Mouse (Mus musculus): Measurements from ENCODE around the gene Slc12a3. TPM values are rescaled to one million over a fixed set of nuclear protein-coding genes. Genes with fewer than 3 reads are reported as not detected.

Slc12a3 gene
- polyA plus RNA-seq, 1 experiment from 2014 or later: 0.08 TPM

- H3K4me2 ChIP-seq: no peak overlapping the region
- 67% methylated on average over 7 of the region's 7 CpGs for WGBS
- H3K4me3 ChIP-seq (replicated peaks): no peak overlapping the region
- no peak overlapping the region for H3K9ac ChIP-seq
- H3K36me3 ChIP-seq: no peaks in the 10 kb centered on the region
- peak; percentile 82 for ATAC-seq (ENCODE audit: insufficient read depth, low FRiP score, low read depth)
- peaks cover 17% of the 10 kb centered on the region for H3K4me1 ChIP-seq
- no peaks in the 10 kb centered on the region for H3K27me3 ChIP-seq (replicated peaks)
- peak overlapping the region; percentile 84 for H3K27ac ChIP-seq
- no peaks in the 10 kb centered on the region for H3K9me3 ChIP-seq
These were observed 33.7 kb downstream of the Slc12a3 start for GRCm38 (mm10) chr8:94362607-94363239.

- Histone ChIP-seq H3K9me3 (no peaks in the 10 kb centered on the region), H3K4me1 (peaks cover 17% of the 10 kb centered on the region), H3K27me3 (replicated peaks) (no peaks in the 10 kb centered on the region), H3K4me2 (no peak overlapping the region), H3K4me3 (replicated peaks) (no peak overlapping the region), H3K36me3 (no peaks in the 10 kb centered on the region), H3K27ac (peak overlapping the region; percentile 84), H3K9ac (no peak overlapping the region)
- 37% methylated on average over 4 of the region's 4 CpGs for WGBS
- peak; percentile 79 for ATAC-seq (ENCODE audit: insufficient read depth, low FRiP score, low read depth)
These were observed 34.3 kb downstream of the Slc12a3 start for GRCm38 (mm10) chr8:94363288-94363688.

- no peaks in the 10 kb centered on the region for H3K9me3 ChIP-seq
- H3K4me3 ChIP-seq (replicated peaks): no peak overlapping the region
- ATAC-seq (ENCODE audit: insufficient read depth, low FRiP score, low read depth): no peak
- H3K4me1 ChIP-seq: peaks cover 12% of the 10 kb centered on the region
- 83% methylated on average over 2 of the region's 2 CpGs for WGBS
- H3K4me2 ChIP-seq: no peak overlapping the region
- H3K27ac ChIP-seq: peak overlapping the region; percentile 64; the same call in 1 of the 2 replicates
- H3K36me3 ChIP-seq: no peaks in the 10 kb centered on the region
- H3K9ac ChIP-seq: no peak overlapping the region
- no peaks in the 10 kb centered on the region for H3K27me3 ChIP-seq (replicated peaks)
These were observed 34.9 kb downstream of the Slc12a3 start for GRCm38 (mm10) chr8:94363906-94364305.

- Histone ChIP-seq H3K4me1 (peaks cover 12% of the 10 kb centered on the region), H3K36me3 (no peaks in the 10 kb centered on the region)
- WGBS: 84% methylated on average over 6 of the region's 6 CpGs
These were observed 35.8 kb downstream of the Slc12a3 start for GRCm38 (mm10) chr8:94364686-94365312.

GRCm38 (mm10) chr8:94365410-94365981 lies 36.5 kb downstream of the Slc12a3 start:
- Histone ChIP-seq H3K27me3 (replicated peaks) (no peaks in the 10 kb centered on the region), H3K9me3 (no peaks in the 10 kb centered on the region), H3K36me3 (no peaks in the 10 kb centered on the region), H3K9ac (no peak overlapping the region), H3K4me1 (peaks cover 12% of the 10 kb centered on the region), H3K4me3 (replicated peaks) (no peak overlapping the region), H3K4me2 (no peak overlapping the region), H3K27ac (no peak overlapping the region)
- WGBS: 75% methylated on average over 9 of the region's 9 CpGs
- ATAC-seq (ENCODE audit: insufficient read depth, low FRiP score, low read depth): no peak

More at GRCm38 (mm10) chr8:94364686-94365312, 35.8 kb downstream of the Slc12a3 start:
- Histone ChIP-seq H3K27ac (no peak overlapping the region), H3K9ac (no peak overlapping the region), H3K4me2 (no peak overlapping the region), H3K9me3 (no peaks in the 10 kb centered on the region), H3K4me3 (replicated peaks) (no peak overlapping the region), H3K27me3 (replicated peaks) (no peaks in the 10 kb centered on the region)
- no peak for ATAC-seq (ENCODE audit: insufficient read depth, low FRiP score, low read depth)

- no peak for ATAC-seq (ENCODE audit: insufficient read depth, low FRiP score, low read depth)
- no peaks in the 10 kb centered on the region for H3K4me1 ChIP-seq
- H3K27me3 ChIP-seq (replicated peaks): no peaks in the 10 kb centered on the region
- no peak overlapping the region for H3K9ac ChIP-seq
- 77% methylated on average over 5 of the region's 5 CpGs for WGBS
- H3K36me3 ChIP-seq: no peaks in the 10 kb centered on the region
- H3K4me3 ChIP-seq (replicated peaks): no peak overlapping the region
- H3K27ac ChIP-seq: no peak overlapping the region
- H3K9me3 ChIP-seq: no peaks in the 10 kb centered on the region
- H3K4me2 ChIP-seq: no peak overlapping the region
These were observed 41.8 kb downstream of the Slc12a3 start for GRCm38 (mm10) chr8:94370839-94371238.

- Histone ChIP-seq H3K4me2 (no peak overlapping the region), H3K9me3 (no peaks in the 10 kb centered on the region), H3K9ac (no peak overlapping the region), H3K4me3 (replicated peaks) (no peak overlapping the region), H3K27me3 (replicated peaks) (no peaks in the 10 kb centered on the region), H3K36me3 (no peaks in the 10 kb centered on the region), H3K4me1 (no peaks in the 10 kb centered on the region; the same call in 1 of the 2 replicates), H3K27ac (0 out of 2 replicates have a peak overlapping the region, but pooled peaks have one; percentile 31)
- 71% methylated on average over 6 of the region's 6 CpGs for WGBS
- no peak for ATAC-seq (ENCODE audit: insufficient read depth, low FRiP score, low read depth)
These were observed 44.1 kb downstream of the Slc12a3 start for GRCm38 (mm10) chr8:94372955-94373599.

- H3K27ac ChIP-seq: peak overlapping the region; percentile 26; the same call in 1 of the 2 replicates
- H3K9ac ChIP-seq: no peak overlapping the region
- H3K27me3 ChIP-seq (replicated peaks): no peaks in the 10 kb centered on the region
- H3K4me1 ChIP-seq: no peaks in the 10 kb centered on the region; the same call in 1 of the 2 replicates
- 45% methylated on average over 3 of the region's 3 CpGs for WGBS
- ATAC-seq (ENCODE audit: insufficient read depth, low FRiP score, low read depth): peak; percentile 28; the same call in 1 of the 2 replicates
- H3K36me3 ChIP-seq: no peaks in the 10 kb centered on the region
- no peak overlapping the region for H3K4me2 ChIP-seq
- H3K9me3 ChIP-seq: no peaks in the 10 kb centered on the region
- no peak overlapping the region for H3K4me3 ChIP-seq (replicated peaks)
These were observed 46.6 kb downstream of the Slc12a3 start for GRCm38 (mm10) chr8:94375551-94375991.

GRCm38 (mm10) chr8:94376176-94376575 lies 47.2 kb downstream of the Slc12a3 start:
- Histone ChIP-seq H3K36me3 (no peaks in the 10 kb centered on the region), H3K4me1 (no peaks in the 10 kb centered on the region; the same call in 1 of the 2 replicates), H3K4me2 (no peak overlapping the region), H3K9ac (no peak overlapping the region), H3K9me3 (no peaks in the 10 kb centered on the region), H3K27ac (no peak overlapping the region), H3K4me3 (replicated peaks) (no peak overlapping the region), H3K27me3 (replicated peaks) (no peaks in the 10 kb centered on the region)
- no peak for ATAC-seq (ENCODE audit: insufficient read depth, low FRiP score, low read depth)
- WGBS: 72% methylated on average over 3 of the region's 3 CpGs

GRCm38 (mm10) chr8:94376580-94376979 lies 47.6 kb downstream of the Slc12a3 start:
- Histone ChIP-seq H3K36me3 (no peaks in the 10 kb centered on the region), H3K4me1 (no peaks in the 10 kb centered on the region; the same call in 1 of the 2 replicates), H3K4me3 (replicated peaks) (no peak overlapping the region), H3K27me3 (replicated peaks) (no peaks in the 10 kb centered on the region), H3K9me3 (no peaks in the 10 kb centered on the region), H3K27ac (peak overlapping the region; percentile 78), H3K4me2 (no peak overlapping the region), H3K9ac (no peak overlapping the region)
- ATAC-seq (ENCODE audit: insufficient read depth, low FRiP score, low read depth): no peak
- 84% methylated on average over 2 of the region's 2 CpGs for WGBS

GRCm38 (mm10) chr8:94377031-94377430 lies 48.0 kb downstream of the Slc12a3 start:
- Histone ChIP-seq H3K4me2 (no peak overlapping the region), H3K4me3 (replicated peaks) (no peak overlapping the region), H3K4me1 (no peaks in the 10 kb centered on the region; the same call in 1 of the 2 replicates), H3K27ac (peak overlapping the region; percentile 78), H3K9ac (no peak overlapping the region), H3K27me3 (replicated peaks) (no peaks in the 10 kb centered on the region), H3K9me3 (no peaks in the 10 kb centered on the region), H3K36me3 (no peaks in the 10 kb centered on the region)
- WGBS: 75% methylated on average over 4 of the region's 4 CpGs
- ATAC-seq (ENCODE audit: insufficient read depth, low FRiP score, low read depth): no peak
